Mouse (Mus musculus) limb, embryonic 14.5 days (tissue): ENCODE results near the gene Shroom3. TPM values are rescaled to one million over a fixed set of nuclear protein-coding genes. Genes with fewer than 3 reads are reported as not detected.

Experiments used
- ATAC-seq: fragments of 200-750 bp; cut with Nextera tagmentation; 2 replicates; pipeline ENCODE4 v1.8.0; 2017; ENCODE audit warnings: low read depth, moderate number of reproducible peaks, moderate TSS enrichment; ENCODE audit not compliant: low FRiP score
- DNase-seq: peaks from one replicate; pipeline ENCODE4 v3.0.0-alpha.2; 2015; ENCODE audit warnings: low spot score
- H3K27ac ChIP-seq: fragments of 300-500 bp; sonication (generic); replicated peaks from 2 replicates; pipeline ENCODE4 v1.5.1; 2014; ENCODE audit warnings: low read depth, mild to moderate bottlenecking, low read length, moderate library complexity, mixed read lengths
- H3K27me3 ChIP-seq: fragments of 300-500 bp; sonication (generic); 2 replicates; pipeline ENCODE4 v1.6.1; 2014; ENCODE audit warnings: low read length, mixed read lengths; ENCODE audit not compliant: control insufficient read depth, insufficient read depth
- H3K36me3 ChIP-seq: fragments of 300-500 bp; sonication (generic); 2 replicates; pipeline ENCODE4 v1.6.1; 2014; ENCODE audit warnings: mild to moderate bottlenecking, low read length, moderate library complexity, mixed read lengths; ENCODE audit not compliant: control insufficient read depth, insufficient read depth
- H3K4me1 ChIP-seq: fragments of 300-500 bp; sonication (generic); 2 replicates; pipeline ENCODE4 v1.6.1; 2014; ENCODE audit warnings: antibody characterized with exemption, low read length, mixed read lengths; ENCODE audit not compliant: control insufficient read depth, insufficient read depth
- H3K4me2 ChIP-seq: fragments of 300-500 bp; sonication (generic); replicated peaks from 2 replicates; pipeline ENCODE4 v1.6.1; 2014; ENCODE audit warnings: low read depth, mild to moderate bottlenecking, low read length, moderate library complexity; ENCODE audit not compliant: severe bottlenecking
- H3K4me3 ChIP-seq: fragments of 300-500 bp; sonication (generic); replicated peaks from 2 replicates; pipeline ENCODE4 v1.5.1; 2014; ENCODE audit warnings: low read length
- H3K9ac ChIP-seq: fragments of 300-500 bp; sonication (generic); 2 replicates; pipeline ENCODE4 v1.6.1; 2014; ENCODE audit warnings: mild to moderate bottlenecking, low read depth, low read length, moderate library complexity; ENCODE audit not compliant: severe bottlenecking
- H3K9me3 ChIP-seq: fragments of 300-500 bp; sonication (generic); 2 replicates; pipeline ENCODE4 v1.6.1; 2016; ENCODE audit warnings: low read length; ENCODE audit not compliant: control insufficient read depth
- POLR2A ChIP-seq: fragments of 200-500 bp; IDR thresholded peaks from 2 replicates; pipeline ENCODE4 v1.8.0; 2012; ENCODE audit warnings: inconsistent platforms, mild to moderate bottlenecking, moderate library complexity, borderline replicate concordance; ENCODE audit not compliant: insufficient read depth, insufficient read length; ENCODE audit errors: extremely low read depth
- WGBS: fragments of 180-500 bp; shearing (Covaris S2); extraction: QIAGEN DNeasy Blood & Tissue Kit; methylation state at CpG from one replicate; pipeline ENCODE4 v1.1.7; 2014; 5-methylcytosine and 5-hydroxymethylcytosine counted together
- polyA plus RNA-seq, 2 experiments: library from polyadenylated mRNA; depleted of rRNA in 1 of 2; stranded (reverse) in 1 of 2; unstranded in 1 of 2; fragments of >200 nt; fragmentation: Nextera tagmentation in 1 of 2; extraction: Ambion mirVana in 1 of 2; gene quantifications; 2 replicates each; pipeline versions ENCODE4 v1.2.1 to v1.2.3; 2012 to 2014

Shroom3 gene
- polyA plus RNA-seq, 2 experiments, result 3.5 to 8.1 TPM

GRCm38 (mm10) chr5:92984692-92985091 lies 301.5 kb downstream of the Shroom3 start:
- Histone ChIP-seq H3K27ac (no peak overlapping the region), H3K27me3 (no peaks in the 10 kb centered on the region), H3K9ac (no peak overlapping the region), H3K4me1 (peaks cover 15% of the 10 kb centered on the region), H3K9me3 (no peaks in the 10 kb centered on the region), H3K4me3 (no peak overlapping the region), H3K36me3 (no peaks in the 10 kb centered on the region), H3K4me2 (no peak overlapping the region)
- TF ChIP-seq POLR2A, result no peak
- 57% methylated on average over 1 of the region's 1 CpGs for WGBS
- DNase-seq, result no peak
- ATAC-seq, result no peak

GRCm38 (mm10) chr5:92985391-92985790 lies 302.2 kb downstream of the Shroom3 start:
- no peak for ATAC-seq

GRCm38 (mm10) chr5:92986651-92987610 lies 303.7 kb downstream of the Shroom3 start:
- ATAC-seq (no peak), DNase-seq (no peak)
- Histone ChIP-seq H3K36me3 (no peaks in the 10 kb centered on the region), H3K27ac (no peak overlapping the region), H3K27me3 (no peaks in the 10 kb centered on the region), H3K4me2 (no peak overlapping the region), H3K4me1 (peaks cover 15% of the 10 kb centered on the region), H3K9me3 (no peaks in the 10 kb centered on the region), H3K4me3 (no peak overlapping the region), H3K9ac (no peak overlapping the region)
- WGBS, result 71% methylated on average over 22 of the region's 22 CpGs
- no peak for TF ChIP-seq POLR2A

More at GRCm38 (mm10) chr5:92985391-92985790, 302.2 kb downstream of the Shroom3 start:
- Histone ChIP-seq H3K4me1 (peaks cover 15% of the 10 kb centered on the region), H3K9me3 (no peaks in the 10 kb centered on the region), H3K4me3 (no peak overlapping the region), H3K36me3 (no peaks in the 10 kb centered on the region), H3K27ac (no peak overlapping the region), H3K27me3 (no peaks in the 10 kb centered on the region), H3K4me2 (no peak overlapping the region), H3K9ac (no peak overlapping the region)
- TF ChIP-seq POLR2A, result no peak
- DNase-seq, result no peak
- WGBS, result 91% methylated on average over 2 of the region's 2 CpGs

GRCm38 (mm10) chr5:92987891-92988768 lies 304.9 kb downstream of the Shroom3 start:
- H3K9ac ChIP-seq, result 0 out of 2 replicates have a peak overlapping the region, but pooled peaks have one; percentile 3
- H3K4me3 ChIP-seq, result no peak overlapping the region
- no peak overlapping the region; the same call in 1 of the 2 replicates for H3K4me2 ChIP-seq
- H3K9me3 ChIP-seq, result no peaks in the 10 kb centered on the region
- no peak for TF ChIP-seq POLR2A
- 16% methylated on average over 16 of the region's 16 CpGs for WGBS
- H3K27me3 ChIP-seq, result no peaks in the 10 kb centered on the region
- H3K4me1 ChIP-seq, result peaks cover 15% of the 10 kb centered on the region
- H3K27ac ChIP-seq, result peak overlapping the region; percentile 70
- peak; percentile 63 for ATAC-seq
- peak; percentile 61 for DNase-seq
- no peaks in the 10 kb centered on the region for H3K36me3 ChIP-seq
